Mouse (Mus musculus) left cerebral cortex, postnatal 14 days (tissue): ENCODE data around the gene Kcnh8. TPM values are rescaled to one million over a fixed set of nuclear protein-coding genes. Genes with fewer than 3 reads are reported as not detected.

Source experiments
- DNase-seq, 2 experiments: peaks; one replicate each; pipeline ENCODE4 v3.0.0; 2021 to 2022; ENCODE audit warnings: low spot score in 2 of 2, mixed read lengths in 1 of 2
- intact Hi-C: fragments of 180-260 bp; cut with DNase I; formaldehyde crosslinking; loops from one replicate; pipeline ENCODE4 v1.15.1; 2025
- long read RNA-seq, 2 experiments: library from polyadenylated mRNA; stranded (forward); transcript quantifications; one replicate each; pipeline ENCODE4 v2.0.0; 2021
- total RNA-seq, 2 experiments: library from RNA; stranded (reverse); gene quantifications; 2 replicates each; pipeline ENCODE4 v1.2.3; 2021

The Kcnh8 gene
- 1 to 10 TPM in 1 of 2 experiments, under 1 TPM in 1; 0.87 to 1.2 TPM for total RNA-seq
- long read RNA-seq, experiment 1: 0 reads
- long read RNA-seq, experiment 2, full-length matches to known transcripts: 2 of 2 reads
- long read RNA-seq, experiment 2, partial matches to known transcripts: 0 of 2 reads
- long read RNA-seq, experiment 2, other reads (novel, unspliced or antisense): 0 of 2 reads

- peak; percentile 9 to 24 for DNase-seq
- intact Hi-C loops: no loop called here
These were observed at the start of gene Kcnh8 for GRCm38 (mm10) chr17:52602093-52602780. Gene Kcnh8 (plus strand): TSS chr17:52602709.

- intact Hi-C loops: loop anchor here (2.0 to 5.0 kb wide), 2 partner anchors 829 to 1272 kb away; no protein-coding TSS in a partner anchor
- DNase-seq: peak; percentile 68 to 77
These were observed 42.4 kb upstream of the Kcnh8 start for GRCm38 (mm10) chr17:52559961-52560720.

DNA sequence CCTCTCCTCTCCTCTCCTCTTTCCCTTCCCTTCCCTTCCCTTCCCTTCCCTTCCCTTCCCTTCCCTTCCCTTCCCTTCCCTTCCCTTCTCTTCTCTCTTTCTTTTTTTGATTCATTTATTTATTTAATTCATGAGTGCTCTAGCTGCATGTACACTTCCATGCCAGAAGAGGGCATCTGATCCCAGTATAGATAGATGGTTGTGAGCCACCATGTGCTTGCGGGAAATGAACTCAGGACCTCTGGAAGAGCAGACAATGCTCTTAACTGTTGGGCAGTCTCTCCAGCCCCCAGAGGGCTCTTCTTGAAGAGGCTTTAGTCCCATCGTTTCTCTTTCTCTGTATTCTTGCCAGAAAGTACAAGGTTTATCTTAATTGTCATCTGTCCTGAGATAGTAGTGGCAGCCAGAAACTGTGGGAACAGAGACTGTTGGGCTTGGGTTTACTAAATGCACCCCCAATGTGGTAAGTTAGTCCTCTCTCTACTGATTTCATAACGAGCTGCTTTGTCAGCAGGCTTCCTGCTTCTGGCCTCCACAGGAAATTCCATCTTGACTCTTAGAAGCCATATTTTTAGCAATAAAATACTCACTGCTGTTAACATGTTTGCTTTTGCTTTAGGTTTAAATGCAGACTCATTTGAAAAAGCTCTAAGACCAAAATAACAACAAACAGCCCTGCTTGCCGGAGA, 36.9 kb upstream of the Kcnh8 start:
- intact Hi-C loops: no loop called here
- no peak for DNase-seq

DNA sequence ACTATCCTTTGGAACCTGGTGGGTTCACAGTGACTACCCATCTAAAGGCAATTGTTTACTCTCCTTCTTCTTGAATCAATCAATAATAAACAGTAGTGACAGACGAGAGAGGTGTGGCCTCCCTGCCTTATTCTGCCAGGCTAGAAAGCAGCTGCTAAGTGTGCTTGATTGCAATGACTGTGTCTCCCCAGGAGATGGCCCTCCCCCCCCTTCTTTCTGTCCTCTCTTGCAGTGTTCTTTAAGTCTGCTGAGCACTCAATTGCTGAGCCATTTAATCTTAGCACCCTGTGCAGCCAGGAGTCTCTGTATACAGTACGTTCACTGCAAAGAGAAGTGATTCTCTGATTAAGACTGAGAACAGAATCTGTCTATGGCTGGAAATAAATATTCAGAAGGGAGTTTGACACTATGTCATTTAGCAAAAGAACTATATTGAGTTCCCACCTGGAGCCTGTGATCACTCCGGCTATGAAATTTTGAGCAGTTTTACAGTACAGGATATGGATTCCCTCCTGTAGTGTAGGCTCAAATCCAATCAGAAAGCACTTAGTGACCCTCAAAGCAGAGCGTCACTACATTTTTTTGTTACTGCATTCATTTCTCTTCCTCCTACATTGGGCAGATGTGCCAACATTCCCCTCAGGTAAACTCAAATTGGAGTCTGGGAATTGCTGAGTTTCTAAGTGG, 32.8 kb upstream of the Kcnh8 start:
- DNase-seq: peak; percentile 12 to 20
- intact Hi-C loops: no loop called here

DNA sequence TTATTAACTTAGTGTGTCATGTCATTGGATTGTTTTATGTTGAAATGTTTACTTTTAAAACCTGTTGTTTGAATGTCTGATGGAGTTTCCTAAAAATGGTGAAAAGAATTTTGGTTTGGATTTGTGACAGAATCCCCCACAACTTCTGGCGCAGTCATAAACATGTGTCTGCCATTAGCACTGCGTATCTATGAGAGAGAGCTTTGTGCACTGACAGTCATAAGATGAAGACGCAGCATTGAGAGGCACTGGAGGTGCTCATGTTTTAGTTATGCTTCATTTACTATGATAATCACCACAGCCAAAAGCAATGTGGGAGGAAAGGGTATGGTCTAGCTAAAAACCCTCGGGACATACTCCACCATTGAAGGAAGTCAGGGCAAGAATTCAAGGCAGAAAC, 30.3 kb upstream of the Kcnh8 start:
- DNase-seq: no peak
- intact Hi-C loops: no loop called here

GRCm38 (mm10) chr17:52591503-52592194, 10.9 kb upstream of the Kcnh8 start:
- no peak for DNase-seq
- intact Hi-C loops: no loop called here

DNA sequence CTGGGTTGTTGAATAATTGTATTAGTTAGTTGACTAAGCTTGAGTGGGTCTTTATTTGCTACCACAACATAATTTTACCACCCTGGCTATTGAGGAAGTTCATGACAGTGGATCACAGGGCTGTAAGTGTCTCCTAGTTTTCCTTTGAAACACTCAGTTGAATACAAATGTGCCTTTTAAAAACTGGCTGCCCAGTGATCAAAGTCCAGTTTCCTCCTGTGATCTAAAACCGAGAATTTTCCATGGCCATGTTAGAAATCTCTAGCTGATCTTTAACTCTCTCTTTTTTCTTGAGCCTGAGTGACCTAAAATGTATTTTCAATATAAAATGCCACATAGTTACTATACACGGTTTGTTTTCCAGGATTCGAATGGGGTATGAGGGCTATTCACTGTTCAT, 3.4 kb upstream of the Kcnh8 start:
- DNase-seq: no peak
- intact Hi-C loops: no loop called here

DNA sequence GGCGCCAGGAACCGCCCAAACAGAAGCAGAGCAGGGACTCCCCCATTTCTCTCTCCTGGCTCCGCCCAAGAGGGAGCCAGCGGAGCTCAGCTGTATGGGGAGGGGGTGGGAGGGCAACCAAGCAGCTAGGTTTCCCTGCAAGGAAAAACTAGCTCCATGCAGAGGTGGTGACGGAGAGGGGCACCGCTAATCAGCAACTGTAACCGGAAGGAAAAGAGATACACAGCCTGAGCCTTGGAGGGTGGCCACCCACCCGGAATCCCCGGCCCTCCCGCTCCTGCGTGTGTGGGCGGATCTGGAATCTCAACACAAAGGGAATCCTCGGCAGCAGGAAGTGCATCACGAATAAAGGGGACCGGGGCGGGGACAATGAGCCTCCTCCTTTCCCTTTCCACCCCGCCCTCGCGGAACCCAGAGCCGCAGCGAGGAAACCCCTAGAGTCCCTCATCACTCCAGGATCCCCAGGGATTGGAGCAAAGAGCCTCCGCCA, 1.6 kb upstream of the Kcnh8 start:
- peak; percentile 66 to 76 for DNase-seq
- intact Hi-C loops: no loop called here

- DNase-seq: no peak
- intact Hi-C loops: no loop called here
These were observed 267 bp downstream of the Kcnh8 start for GRCm38 (mm10) chr17:52602781-52603170.

DNA sequence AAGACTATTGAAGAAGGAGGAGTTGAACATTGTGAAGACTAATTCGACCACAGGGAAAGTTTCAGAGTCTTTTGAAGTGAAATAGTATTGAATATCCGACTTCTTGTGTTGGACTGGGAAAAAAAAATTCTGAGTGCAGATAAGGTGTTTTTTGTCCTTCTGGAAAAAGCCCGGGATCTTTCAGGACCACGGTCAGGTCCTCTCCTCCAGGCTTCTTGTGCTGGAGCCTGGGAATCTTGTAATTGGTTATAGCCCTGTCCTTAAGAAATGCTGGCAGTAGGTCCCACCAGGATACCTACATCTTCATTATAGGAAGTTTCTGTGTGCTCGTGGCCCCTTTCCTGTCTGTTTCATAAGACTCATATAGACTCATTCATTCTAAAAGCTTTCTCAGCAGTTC, 902 bp downstream of the Kcnh8 start:
- intact Hi-C loops: no loop called here
- DNase-seq: no peak

DNA sequence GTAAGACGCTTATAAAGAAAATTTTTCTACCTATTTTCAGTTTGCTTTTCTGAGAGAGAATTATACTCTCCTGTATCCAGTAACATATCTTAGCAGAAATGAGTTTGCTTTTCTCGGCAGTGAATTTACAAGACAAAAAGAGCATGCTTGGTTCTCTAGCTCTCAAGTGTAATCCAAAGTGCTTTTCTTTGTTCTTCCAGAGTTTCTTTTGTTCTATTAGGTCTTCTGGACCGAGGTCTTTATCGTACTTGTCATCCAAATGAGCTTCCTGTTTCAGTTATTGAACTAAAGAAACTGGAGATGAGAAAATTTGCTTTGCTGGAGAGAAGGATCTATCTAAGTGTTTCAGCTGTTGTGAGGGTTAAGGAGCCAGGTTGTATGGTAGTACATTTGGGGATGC, 8.9 kb downstream of the Kcnh8 start:
- intact Hi-C loops: no loop called here
- no peak for DNase-seq

GRCm38 (mm10) chr17:52649186-52649585, 46.7 kb downstream of the Kcnh8 start:
- intact Hi-C loops: no loop called here
- DNase-seq: no peak

GRCm38 (mm10) chr17:52691988-52692387, 89.5 kb downstream of the Kcnh8 start:
- intact Hi-C loops: no loop called here
- no peak for DNase-seq

GRCm38 (mm10) chr17:52701944-52702343, 99.4 kb downstream of the Kcnh8 start:
- DNase-seq: no peak
- intact Hi-C loops: no loop called here

DNA sequence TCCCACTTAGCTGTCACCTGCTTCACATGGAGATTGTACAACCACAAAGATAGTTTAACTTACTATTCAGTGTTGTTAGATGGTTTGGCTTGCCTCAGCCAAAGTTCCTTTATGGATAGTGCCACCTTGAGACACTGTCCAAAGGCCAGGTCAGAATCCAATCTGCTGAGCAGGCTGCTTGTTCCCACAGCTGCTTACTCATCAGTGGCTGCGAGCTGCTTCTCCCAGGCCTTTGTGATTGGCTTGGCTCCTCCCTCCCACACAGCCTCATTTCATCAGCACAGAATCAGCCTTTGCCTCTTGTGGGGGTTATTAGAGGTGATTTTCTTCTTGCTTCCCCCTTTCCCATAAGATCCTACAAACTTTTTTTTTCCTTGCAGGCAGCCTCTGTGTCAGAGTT, 109.8 kb downstream of the Kcnh8 start:
- DNase-seq: no peak
- intact Hi-C loops: no loop called here

- no peak for DNase-seq
- intact Hi-C loops: no loop called here
These were observed 119.7 kb downstream of the Kcnh8 start for GRCm38 (mm10) chr17:52722214-52722613.

DNA sequence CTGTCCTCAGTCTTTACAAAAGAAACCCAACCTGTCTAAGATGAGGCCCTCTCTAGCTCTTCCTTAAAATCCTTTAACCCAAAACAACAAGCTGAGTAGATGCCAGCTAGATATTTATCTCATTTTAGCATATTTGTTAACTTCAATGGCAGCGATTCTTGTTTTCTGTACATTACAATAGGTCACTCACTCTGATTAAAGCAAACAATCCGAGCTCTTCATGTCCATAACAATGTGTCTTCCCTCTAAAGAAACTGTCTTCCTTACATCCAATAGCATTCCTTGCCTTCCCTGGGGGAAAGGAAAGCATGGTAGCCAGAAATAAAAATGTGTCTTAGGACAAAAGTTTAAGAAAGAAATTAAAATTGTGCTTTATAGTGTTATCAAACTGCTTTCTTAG, 126.3 kb downstream of the Kcnh8 start:
- intact Hi-C loops: no loop called here
- no peak for DNase-seq

DNA sequence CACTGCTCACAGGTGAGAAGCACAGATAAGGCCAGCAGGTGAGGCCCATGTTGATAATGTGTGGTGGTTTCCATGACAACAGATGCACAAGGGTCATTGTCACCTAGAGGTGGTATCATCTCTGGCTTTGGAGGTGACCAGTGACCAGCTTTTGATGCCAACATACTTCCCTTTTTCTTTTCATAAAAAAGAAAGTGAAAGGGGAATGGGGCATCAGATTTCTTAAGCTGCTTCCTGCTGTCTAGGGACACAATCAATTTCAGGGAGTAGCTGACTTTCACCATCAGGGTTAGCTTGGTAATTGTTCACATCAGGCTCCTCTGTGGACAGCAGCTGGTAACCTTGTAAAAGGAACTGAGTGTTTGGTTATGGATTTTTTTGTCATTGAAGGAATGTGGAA, 135.9 kb downstream of the Kcnh8 start:
- intact Hi-C loops: no loop called here

GRCm38 (mm10) chr17:52788151-52788550, 185.6 kb downstream of the Kcnh8 start:
- DNase-seq: no peak
- intact Hi-C loops: no loop called here

More for the DNA sequence above, 135.9 kb downstream of the Kcnh8 start:
- DNase-seq: no peak
